Mouse (Mus musculus): ENCODE data around the gene Elobl.
A peak's percentile ranks its signal among the peaks of the same experiment; 100 is the strongest.
"Not testable (repeated sequence)": the region's sequence is repeated elsewhere in the genome, so short reads cannot be mapped to it uniquely, and the experiment has no call there.

Gene Elobl

DNA sequence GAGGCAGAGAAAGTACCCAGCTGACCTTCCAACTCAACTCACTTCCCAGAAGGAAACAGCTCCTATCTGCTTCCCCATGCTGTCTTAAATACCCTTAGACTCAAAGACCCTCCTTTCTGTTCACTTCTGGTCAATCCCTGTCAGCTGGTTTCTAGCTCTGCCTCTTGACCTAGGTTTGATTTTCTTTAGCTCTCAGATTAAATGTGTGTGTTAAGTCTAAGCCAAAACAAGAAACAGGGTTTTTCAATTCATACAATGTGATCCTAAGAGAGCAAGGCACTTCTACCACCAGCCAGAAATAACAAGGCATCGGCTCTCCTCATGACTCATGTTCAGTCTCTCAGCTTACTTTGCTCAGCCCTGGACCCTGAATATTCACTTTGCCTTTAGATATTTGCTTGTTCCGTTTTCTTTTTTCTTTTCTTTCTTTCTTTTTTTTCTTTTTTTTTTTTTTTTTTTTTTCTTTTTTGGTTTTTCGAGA, at the start of gene Elobl:
Elobl (minus strand) TSS at position 51 of the 481 bp plus-strand sequence.
- no peak for DNase-seq (ENCODE audit: low spot score)

- no peak for DNase-seq (ENCODE audit: low spot score)
These were observed 45.5 kb upstream of the Elobl start for GRCm38 (mm10) chr11:89012241-89012640.

GRCm38 (mm10) chr11:89009496-89009895, 42.8 kb upstream of the Elobl start:
- no peak for DNase-seq (ENCODE audit: low spot score)

GRCm38 (mm10) chr11:89009066-89009465, 42.3 kb upstream of the Elobl start:
- DNase-seq (ENCODE audit: low spot score) = no peak

- DNase-seq (ENCODE audit: low spot score) = no peak
These were observed 40.9 kb upstream of the Elobl start for GRCm38 (mm10) chr11:89007582-89007981.

- no peak for DNase-seq (ENCODE audit: low spot score)
These were observed 39.7 kb upstream of the Elobl start for GRCm38 (mm10) chr11:89006404-89006803.

- no peak for DNase-seq (ENCODE audit: low spot score)
These were observed 38.7 kb upstream of the Elobl start for GRCm38 (mm10) chr11:89005473-89005872.

DNA sequence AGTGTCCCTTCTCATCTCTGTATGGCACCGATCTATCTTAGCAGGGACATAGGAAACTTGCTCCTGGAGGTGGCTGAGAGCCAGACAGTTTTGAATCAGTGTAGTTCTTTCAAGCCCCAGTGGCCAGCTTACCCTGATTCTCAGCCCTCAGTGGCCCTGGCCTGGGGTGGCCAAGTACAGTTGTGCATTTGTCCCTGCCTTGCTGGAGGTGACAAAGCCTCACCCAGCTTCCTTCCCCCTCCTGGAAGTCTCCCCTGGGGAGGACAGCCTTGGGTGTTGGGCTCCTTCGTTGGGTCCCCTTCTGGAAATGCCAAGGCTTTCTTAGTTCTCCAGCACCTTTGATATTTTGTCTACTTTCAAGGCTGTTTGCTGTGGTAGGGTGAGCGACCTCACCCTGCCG, 37.0 kb upstream of the Elobl start:
- DNase-seq (ENCODE audit: low spot score) = no peak

GRCm38 (mm10) chr11:89003078-89003477, 36.3 kb upstream of the Elobl start:
- no peak for DNase-seq (ENCODE audit: low spot score)

DNA sequence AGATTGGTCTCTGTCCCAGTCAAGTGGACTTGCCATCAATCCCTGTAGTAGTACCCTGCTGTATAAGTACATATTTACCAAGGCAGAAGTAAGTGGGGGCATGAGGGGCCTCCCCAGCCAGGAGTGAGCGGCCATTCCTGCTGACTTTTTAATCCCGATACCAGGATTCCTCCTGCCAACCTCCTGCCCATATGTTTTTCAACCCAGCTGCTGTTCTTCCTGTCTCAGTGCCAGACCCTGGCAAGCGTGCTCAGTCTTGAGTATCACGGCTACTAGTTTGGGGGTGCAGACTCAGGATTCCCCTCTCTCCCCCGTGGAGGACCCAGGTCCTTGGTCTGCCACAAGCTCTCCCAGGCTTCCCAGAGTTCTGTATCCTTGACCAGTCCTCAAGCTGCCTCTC, 35.9 kb upstream of the Elobl start:
- DNase-seq (ENCODE audit: low spot score) = no peak

GRCm38 (mm10) chr11:89002068-89002467, 35.3 kb upstream of the Elobl start:
- DNase-seq (ENCODE audit: low spot score) = no peak

GRCm38 (mm10) chr11:89001569-89001968, 34.8 kb upstream of the Elobl start:
- DNase-seq (ENCODE audit: low spot score) = no peak

- no peak for DNase-seq (ENCODE audit: low spot score)
These were observed 33.7 kb upstream of the Elobl start for GRCm38 (mm10) chr11:89000527-89000819.

GRCm38 (mm10) chr11:88999723-89000526, 33.2 kb upstream of the Elobl start:
- DNase-seq (ENCODE audit: low spot score) = no peak

- peak; percentile 97 for DNase-seq (ENCODE audit: low spot score)
These were observed 32.4 kb upstream of the Elobl start, which contains the start of gene Trim25 for GRCm38 (mm10) chr11:88998974-88999722. Gene Trim25, plus strand, starts transcription at chr11:88999376.

DNA sequence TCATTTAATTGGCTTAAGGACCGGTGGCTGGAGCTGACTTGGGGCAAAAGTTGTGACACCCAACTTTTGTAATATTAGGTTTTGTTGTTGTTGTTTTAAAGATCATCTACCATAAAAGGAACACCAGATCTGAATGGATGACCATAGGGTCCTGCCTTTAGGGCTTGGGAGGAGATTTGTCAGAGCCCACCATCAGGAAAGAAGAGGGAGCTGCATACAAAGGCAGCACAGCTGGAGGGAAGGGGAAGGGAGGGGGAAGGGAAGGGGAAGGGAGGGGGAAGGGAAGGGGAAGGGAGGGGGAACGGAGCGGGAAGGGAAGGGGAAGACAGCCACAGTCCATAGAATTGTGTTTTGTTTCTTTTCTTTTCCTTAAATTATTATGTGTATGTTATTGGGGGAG, 31.7 kb upstream of the Elobl start:
- DNase-seq (ENCODE audit: low spot score) = no peak

DNA sequence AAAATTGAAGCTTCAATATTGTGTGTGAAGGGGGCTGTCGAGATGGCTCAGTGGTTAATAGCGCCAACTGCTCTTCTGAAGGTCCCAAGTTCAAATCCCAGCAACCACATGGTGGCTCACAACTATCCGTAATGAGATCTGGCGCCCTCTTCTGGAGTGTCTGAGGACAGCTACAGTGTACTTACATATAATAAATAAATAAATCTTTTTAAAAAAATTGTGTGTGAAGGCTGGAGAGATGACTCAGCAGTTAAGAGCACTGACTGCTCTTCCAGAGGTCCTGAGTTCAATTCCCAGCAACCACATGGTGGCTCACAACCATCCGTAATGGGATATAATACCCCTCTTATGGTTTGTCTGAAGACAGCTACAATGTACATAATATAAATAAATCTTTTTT, 30.6 kb upstream of the Elobl start:
- DNase-seq (ENCODE audit: low spot score) = not testable (repeated sequence)

DNA sequence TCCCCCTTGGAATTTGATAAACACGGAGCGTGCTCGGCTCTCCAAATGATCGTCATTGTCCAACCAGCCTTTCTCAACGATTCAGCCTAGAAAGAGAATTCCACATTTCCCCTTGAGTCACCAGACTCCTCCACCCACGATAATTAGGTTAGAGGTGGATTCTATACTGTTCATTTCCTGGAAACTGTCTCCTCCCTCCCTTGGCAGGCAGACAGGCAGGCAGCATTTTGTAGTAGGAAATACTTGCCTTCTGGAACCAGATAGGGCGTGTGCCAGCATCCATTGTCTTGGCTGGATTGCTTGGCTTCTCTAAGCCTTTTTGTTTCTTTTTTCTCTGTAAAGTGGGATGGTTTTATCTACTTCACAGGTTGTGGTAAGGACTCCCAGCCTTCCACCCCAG, 29.7 kb upstream of the Elobl start:
- DNase-seq (ENCODE audit: low spot score) = no peak

DNA sequence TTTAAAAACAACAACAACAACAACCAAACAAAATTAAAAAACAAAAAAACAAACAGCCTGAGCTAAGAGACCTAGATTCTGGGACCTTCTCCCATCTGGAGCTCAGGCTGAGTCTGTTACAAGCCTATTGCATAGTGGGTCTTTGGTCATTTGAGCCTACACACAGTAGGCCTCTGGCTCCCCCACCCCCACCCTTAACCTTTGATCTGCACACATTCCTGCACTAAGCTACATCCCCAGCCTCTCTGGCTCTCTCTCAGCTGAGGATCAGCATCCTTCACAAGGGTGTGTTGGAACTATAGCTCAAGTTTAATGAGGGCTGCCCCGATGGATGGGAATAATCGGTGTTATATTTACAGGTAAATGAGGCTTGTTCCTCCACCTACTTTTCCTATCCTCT, 28.9 kb upstream of the Elobl start:
- no peak for DNase-seq (ENCODE audit: low spot score)

- no peak for DNase-seq (ENCODE audit: low spot score)
These were observed 27.8 kb upstream of the Elobl start for GRCm38 (mm10) chr11:88994492-88994891.

DNA sequence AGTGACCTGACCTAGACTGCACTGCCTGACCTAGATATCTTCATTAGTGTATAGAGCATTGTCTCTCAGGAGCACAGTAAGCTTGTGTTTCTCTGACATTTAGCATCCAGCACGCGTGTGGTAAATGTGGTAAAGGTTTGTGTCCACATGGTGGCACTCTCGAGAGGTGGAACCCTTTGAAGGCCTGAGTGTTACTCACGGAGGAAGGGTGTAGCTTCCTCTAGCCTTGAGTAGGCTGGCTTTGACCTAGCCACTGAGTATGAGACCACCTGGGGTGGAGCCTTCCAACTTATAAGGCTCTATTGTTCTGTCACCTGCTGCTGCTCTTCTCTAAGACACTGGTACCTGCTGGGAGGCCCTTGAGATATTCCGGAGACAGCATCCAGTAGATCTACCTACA, 26.9 kb upstream of the Elobl start:
- peak; percentile 74 for DNase-seq (ENCODE audit: low spot score)

- no peak for DNase-seq (ENCODE audit: low spot score)
These were observed 26.5 kb upstream of the Elobl start for GRCm38 (mm10) chr11:88993186-88993585.

DNA sequence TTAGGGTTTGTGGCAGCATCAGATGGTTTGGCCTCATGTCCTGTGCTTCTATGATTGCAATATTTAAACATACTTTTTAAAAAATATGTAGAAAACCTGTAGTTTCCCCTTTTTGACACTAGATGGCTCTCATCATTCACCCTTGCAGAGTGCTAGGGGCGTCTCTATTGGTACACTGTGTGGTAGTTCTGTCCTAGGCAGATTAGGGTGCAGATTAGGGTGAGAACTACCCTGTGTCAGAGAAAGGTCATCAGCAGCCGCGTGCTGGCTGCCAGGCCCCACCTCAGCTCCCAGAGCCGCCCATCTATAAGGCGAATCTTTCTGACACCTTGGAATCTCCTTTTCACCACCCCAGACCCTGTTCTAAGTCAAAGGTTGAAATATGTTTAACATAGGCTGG, 22.8 kb upstream of the Elobl start:
- no peak for DNase-seq (ENCODE audit: low spot score)
